In genomic region chr6:137734460-137734845, GRCm38 (mm10) we compare ENCODE assay signal across 8 mouse cellular contexts. TPM values are rescaled to one million over a fixed set of nuclear protein-coding genes. Genes with fewer than 3 reads are reported as not detected.
DNase-seq lines count a peak whose midpoint lies in the region; ATAC-seq and TF ChIP-seq lines count a peak whose summit lies in the region.

No protein-coding gene starts in this region.

- no peak overlapping the region; the same call in 1 of the 2 replicates for H3K27ac ChIP-seq in neural tube, embryonic 11.5 days (ENCODE audit: low read depth, low read length)
- H3K27ac ChIP-seq in intestine, postnatal 0 days (ENCODE audit: low read depth, low read length) = no peak overlapping the region
- H3K27ac ChIP-seq in midbrain, embryonic 13.5 days = peak overlapping the region; percentile 67

- no peaks in the 10 kb centered on the region for H3K27me3 ChIP-seq in neural tube, embryonic 11.5 days (ENCODE audit: control insufficient read depth, insufficient read depth, low read length)
- H3K27me3 ChIP-seq in intestine, postnatal 0 days (replicated peaks; ENCODE audit: control insufficient read depth, insufficient read depth, low read length) = no peaks in the 10 kb centered on the region
- H3K27me3 ChIP-seq in midbrain, embryonic 13.5 days = peaks cover 10% of the 10 kb centered on the region; the same call in 1 of the 2 replicates

- H3K4me3 ChIP-seq in neural tube, embryonic 11.5 days (ENCODE audit: low read depth, low read length) = peak overlapping the region; percentile 89
- peak overlapping the region; percentile 94 for H3K4me3 ChIP-seq in intestine, postnatal 0 days (ENCODE audit: low read depth, low read length)
- peak overlapping the region; percentile 95 for H3K4me3 ChIP-seq in midbrain, embryonic 13.5 days (replicated peaks)

- no peak for DNase-seq in neural tube, embryonic 11.5 days (ENCODE audit: low spot score)
- DNase-seq in neural tube, embryonic 10.5 days (ENCODE audit: extremely low spot score, low spot score) = no peak
- DNase-seq in layer of hippocampus, adult 9-11 months = no peak
- DNase-seq in embryo, embryonic 11 days = no peak
- DNase-seq in urinary bladder, postnatal 14 days (ENCODE audit: low spot score) = no peak

- peak overlapping the region; percentile 62 for H3K4me2 ChIP-seq in neural tube, embryonic 11.5 days (ENCODE audit: low read depth)
- H3K4me2 ChIP-seq in intestine, postnatal 0 days (replicated peaks; ENCODE audit: low read depth) = peak overlapping the region; percentile 79
- H3K4me2 ChIP-seq in midbrain, embryonic 13.5 days (replicated peaks) = peak overlapping the region; percentile 94

- 9% methylated on average over 7 of the region's 7 CpGs for WGBS in neural tube, embryonic 11.5 days
- WGBS in intestine, postnatal 0 days = 4% methylated on average over 7 of the region's 7 CpGs
- WGBS in midbrain, embryonic 13.5 days = 8% methylated on average over 7 of the region's 7 CpGs

- H3K9me3 ChIP-seq in neural tube, embryonic 11.5 days (ENCODE audit: control insufficient read depth, low read length) = no peaks in the 10 kb centered on the region
- H3K9me3 ChIP-seq in intestine, postnatal 0 days (ENCODE audit: control insufficient read depth) = no peaks in the 10 kb centered on the region
- H3K9me3 ChIP-seq in midbrain, embryonic 13.5 days = no peaks in the 10 kb centered on the region

- peak overlapping the region; percentile 85 for H3K9ac ChIP-seq in neural tube, embryonic 11.5 days (ENCODE audit: low read length)
- peak overlapping the region; percentile 90 for H3K9ac ChIP-seq in intestine, postnatal 0 days (ENCODE audit: low read depth, low read length)
- H3K9ac ChIP-seq in midbrain, embryonic 13.5 days (replicated peaks) = peak overlapping the region; percentile 67

- 0 out of 2 replicates have a peak, but pooled peaks cover 2% of the 10 kb centered on the region for H3K36me3 ChIP-seq in neural tube, embryonic 11.5 days (ENCODE audit: control insufficient read depth, insufficient read depth, low read length)
- H3K36me3 ChIP-seq in intestine, postnatal 0 days (ENCODE audit: control insufficient read depth, insufficient read depth) = peaks cover 3% of the 10 kb centered on the region
- peaks cover 16% of the 10 kb centered on the region for H3K36me3 ChIP-seq in midbrain, embryonic 13.5 days

- H3K4me1 ChIP-seq in neural tube, embryonic 11.5 days (ENCODE audit: control insufficient read depth, insufficient read depth, low read length) = peaks cover 8% of the 10 kb centered on the region
- H3K4me1 ChIP-seq in intestine, postnatal 0 days (replicated peaks; ENCODE audit: control insufficient read depth, insufficient read depth, low read length) = peaks cover 8% of the 10 kb centered on the region
- peaks cover 29% of the 10 kb centered on the region for H3K4me1 ChIP-seq in midbrain, embryonic 13.5 days (replicated peaks)

- peak; percentile 36 for ATAC-seq in neural tube, embryonic 11.5 days (ENCODE audit: insufficient read depth, low FRiP score, low TSS enrichment)
- peak; percentile 40 for ATAC-seq in erythroblast, adult 5-6 weeks (replicated peaks; ENCODE audit: low FRiP score, poor library complexity, severe bottlenecking)
- peak; percentile 43; the same call in 1 of the 2 replicates for ATAC-seq in intestine, postnatal 0 days
- ATAC-seq in midbrain, embryonic 13.5 days = no peak

- no peak for TF ChIP-seq CTCF in intestine, postnatal 0 days (IDR thresholded peaks at IDR 0.05; ENCODE audit: low read depth)

RNA-seq across cellular contexts. Expression of gene Strap, which starts 0.4 kb away (rescaled TPM):
- polyA plus RNA-seq in neural tube, embryonic 11.5 days (2014; fragmentation: Nextera tagmentation; extraction: Ambion mirVana) = 246 and 248 TPM in 2 replicates
- total RNA-seq in erythroblast, adult 5-6 weeks (2015; ENCODE audit: low replicate concordance) = 41.3 and 52.5 TPM in 2 replicates
- total RNA-seq in erythroblast, adult 5-6 weeks (2017; ENCODE audit: low replicate concordance) = 39.0 and 64.4 TPM in 2 replicates
- polyA plus RNA-seq in intestine, postnatal 0 days (2015; fragmentation: Nextera tagmentation; extraction: Ambion mirVana) = 71.0 and 71.4 TPM in 2 replicates
- 172 and 189 TPM in 2 replicates for polyA plus RNA-seq in midbrain, embryonic 13.5 days (2015; fragmentation: Nextera tagmentation; extraction: Ambion mirVana)

RNA-seq across cellular contexts. Expression of gene Dera, which starts 19.9 kb away (rescaled TPM):
- polyA plus RNA-seq in neural tube, embryonic 11.5 days (2014; fragmentation: Nextera tagmentation; extraction: Ambion mirVana) = 51.7 and 51.8 TPM in 2 replicates
- total RNA-seq in erythroblast, adult 5-6 weeks (2015; ENCODE audit: low replicate concordance) = 12.3 and 20.0 TPM in 2 replicates
- total RNA-seq in erythroblast, adult 5-6 weeks (2017; ENCODE audit: low replicate concordance) = 7.8 and 15.8 TPM in 2 replicates
- 122 and 130 TPM in 2 replicates for polyA plus RNA-seq in intestine, postnatal 0 days (2015; fragmentation: Nextera tagmentation; extraction: Ambion mirVana)
- polyA plus RNA-seq in midbrain, embryonic 13.5 days (2015; fragmentation: Nextera tagmentation; extraction: Ambion mirVana) = 19.1 and 19.7 TPM in 2 replicates
